Mouse (Mus musculus) embryonic facial prominence, embryonic 13.5 days (tissue): ENCODE measurements around the gene Hba-x. TPM values are rescaled to one million over a fixed set of nuclear protein-coding genes. Genes with fewer than 3 reads are reported as not detected.
"Not testable (repeated sequence)": the region's sequence is repeated elsewhere in the genome, so short reads cannot be mapped to it uniquely, and the experiment has no call there.

Source experiments
- ATAC-seq: fragments of 200-750 bp; cut with Nextera tagmentation; 2 replicates; pipeline ENCODE4 v1.8.0; 2017; ENCODE audit warnings: low read depth; ENCODE audit not compliant: insufficient number of reproducible peaks, insufficient read depth, low FRiP score, low TSS enrichment
- H3K27ac ChIP-seq: fragments of 300-500 bp; sonication (generic); 2 replicates; pipeline ENCODE4 v1.5.1; 2015; ENCODE audit warnings: moderate library complexity, mild to moderate bottlenecking, inconsistent platforms
- H3K27me3 ChIP-seq: fragments of 300-500 bp; sonication (generic); 2 replicates; pipeline ENCODE4 v1.6.1; 2015; ENCODE audit warnings: mild to moderate bottlenecking, inconsistent platforms
- H3K36me3 ChIP-seq: fragments of 300-500 bp; sonication (generic); 2 replicates; pipeline ENCODE4 v1.6.1; 2015; ENCODE audit warnings: mild to moderate bottlenecking, inconsistent platforms
- H3K4me1 ChIP-seq: fragments of 300-500 bp; sonication (generic); 2 replicates; pipeline ENCODE4 v1.6.1; 2015; ENCODE audit warnings: inconsistent platforms
- H3K4me2 ChIP-seq: fragments of 300-500 bp; sonication (generic); 2 replicates; pipeline ENCODE4 v1.6.1; 2015; ENCODE audit warnings: moderate library complexity, mild to moderate bottlenecking, inconsistent platforms
- H3K4me3 ChIP-seq: fragments of 300-500 bp; sonication (generic); 2 replicates; pipeline ENCODE4 v1.5.1; 2015; ENCODE audit warnings: mild to moderate bottlenecking, inconsistent platforms
- H3K9ac ChIP-seq: fragments of 300-500 bp; sonication (generic); 2 replicates; pipeline ENCODE4 v1.6.1; 2015; ENCODE audit warnings: mild to moderate bottlenecking, inconsistent platforms
- H3K9me3 ChIP-seq: fragments of 300-500 bp; sonication (generic); 2 replicates; pipeline ENCODE4 v1.6.1; 2016; ENCODE audit warnings: inconsistent platforms
- WGBS: fragments of 180-500 bp; shearing (Covaris S2); methylation state at CpG from one replicate; pipeline ENCODE4 v1.1.7; 2015; ENCODE audit warnings: mixed read lengths; 5-methylcytosine and 5-hydroxymethylcytosine counted together
- polyA plus RNA-seq: library from polyadenylated mRNA; unstranded; fragments of >200 nt; fragmentation: Nextera tagmentation; extraction: Ambion mirVana; gene quantifications from 2 replicates; pipeline ENCODE4 v1.2.1, GENCODE M21; 2015

Hba-x gene
- polyA plus RNA-seq, 1 experiment from 2014 or later, result 590 TPM

DNA sequence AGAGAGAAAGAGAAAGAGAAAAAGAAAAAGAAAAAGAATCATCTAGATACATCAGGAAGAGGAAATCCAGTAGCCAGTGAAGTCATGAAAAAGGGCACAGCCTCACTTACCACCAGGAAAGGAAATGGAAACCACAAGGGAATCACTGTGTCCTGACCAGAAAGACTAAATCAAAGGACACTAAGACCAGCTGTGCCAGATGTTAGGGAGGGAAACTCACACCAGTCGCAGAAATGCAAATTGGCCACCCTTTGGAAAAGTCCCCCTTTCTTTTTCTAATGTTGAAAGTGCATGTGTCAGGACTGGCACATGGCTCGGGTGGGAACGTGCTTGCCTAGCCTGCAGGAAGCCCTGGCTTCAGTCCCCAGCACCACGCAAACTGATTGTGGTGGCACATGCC is 5.0 kb upstream of the Hba-x start:
- no peak for ATAC-seq
- Histone ChIP-seq H3K27ac (no peak overlapping the region), H3K27me3 (peaks cover 4% of the 10 kb centered on the region), H3K4me2 (no peak overlapping the region), H3K4me1 (peaks cover 7% of the 10 kb centered on the region), H3K36me3 (no peaks in the 10 kb centered on the region), H3K9me3 (no peaks in the 10 kb centered on the region), H3K4me3 (no peak overlapping the region), H3K9ac (no peak overlapping the region)
- 52% methylated on average over 4 of the region's 4 CpGs for WGBS

GRCm38 (mm10) chr11:32277736-32278457 is 1.7 kb downstream of the Hba-x start:
- no peak overlapping the region for H3K4me2 ChIP-seq

GRCm38 (mm10) chr11:32278458-32278957 is 2.3 kb downstream of the Hba-x start:
- no peak overlapping the region for H3K27ac ChIP-seq
- H3K4me1 ChIP-seq, result no peaks in the 10 kb centered on the region
- ATAC-seq, result no peak
- WGBS, result 80% methylated on average over 12 of the region's 12 CpGs
- H3K9ac ChIP-seq, result no peak overlapping the region
- no peaks in the 10 kb centered on the region for H3K36me3 ChIP-seq
- H3K27me3 ChIP-seq, result peaks cover 37% of the 10 kb centered on the region
- no peak overlapping the region for H3K4me3 ChIP-seq
- no peak overlapping the region for H3K4me2 ChIP-seq
- H3K9me3 ChIP-seq, result no peaks in the 10 kb centered on the region

More at GRCm38 (mm10) chr11:32277736-32278457, 1.7 kb downstream of the Hba-x start:
- H3K27ac ChIP-seq, result no peak overlapping the region
- H3K9me3 ChIP-seq, result no peaks in the 10 kb centered on the region
- H3K4me3 ChIP-seq, result no peak overlapping the region
- WGBS, result 67% methylated on average over 21 of the region's 21 CpGs
- H3K4me1 ChIP-seq, result no peaks in the 10 kb centered on the region
- H3K9ac ChIP-seq, result no peak overlapping the region
- peaks cover 37% of the 10 kb centered on the region for H3K27me3 ChIP-seq
- ATAC-seq, result no peak
- no peaks in the 10 kb centered on the region for H3K36me3 ChIP-seq

DNA sequence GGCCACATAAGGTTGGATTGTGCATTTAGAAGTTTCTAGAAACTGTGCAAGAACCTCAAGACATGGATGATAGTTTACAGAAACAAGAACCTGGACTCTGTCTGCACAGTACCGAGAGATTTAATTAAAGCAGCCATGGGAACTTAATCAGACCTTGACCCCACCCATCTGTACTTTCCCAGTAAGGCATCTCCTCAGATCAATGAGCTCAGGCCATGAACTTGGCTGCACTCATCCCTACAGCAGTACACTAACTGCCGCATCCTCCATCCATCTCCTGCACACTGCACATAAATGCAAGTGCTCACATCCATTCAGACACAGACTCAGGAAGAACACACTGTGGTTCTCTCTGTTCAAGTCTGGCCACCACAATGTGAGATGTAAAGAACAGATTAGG is 4.4 kb downstream of the Hba-x start:
- Histone ChIP-seq H3K4me3 (no peak overlapping the region), H3K36me3 (no peaks in the 10 kb centered on the region), H3K9ac (no peak overlapping the region), H3K9me3 (no peaks in the 10 kb centered on the region), H3K4me1 (no peaks in the 10 kb centered on the region), H3K27ac (no peak overlapping the region), H3K4me2 (no peak overlapping the region), H3K27me3 (peaks cover 37% of the 10 kb centered on the region)
- ATAC-seq, result no peak
- 55% methylated on average over 2 of the region's 2 CpGs for WGBS

GRCm38 (mm10) chr11:32281416-32282144 is 5.4 kb downstream of the Hba-x start:
- H3K27me3 ChIP-seq, result peaks cover 29% of the 10 kb centered on the region
- H3K9ac ChIP-seq, result no peak overlapping the region
- H3K4me1 ChIP-seq, result no peaks in the 10 kb centered on the region
- no peak overlapping the region for H3K4me2 ChIP-seq
- no peak overlapping the region for H3K4me3 ChIP-seq
- no peaks in the 10 kb centered on the region for H3K9me3 ChIP-seq
- ATAC-seq, result no peak
- H3K36me3 ChIP-seq, result no peaks in the 10 kb centered on the region
- 78% methylated on average over 1 of the region's 1 CpGs for WGBS
- no peak overlapping the region for H3K27ac ChIP-seq

- H3K36me3 ChIP-seq, H3K9me3 ChIP-seq, H3K4me3 ChIP-seq, H3K27ac ChIP-seq, ATAC-seq, H3K4me1 ChIP-seq, H3K4me2 ChIP-seq, H3K9ac ChIP-seq: not testable (repeated sequence)
- WGBS, result 67% methylated on average over 1 of the region's 5 CpGs
- peaks cover 21% of the 10 kb centered on the region for H3K27me3 ChIP-seq
These were observed 7.0 kb downstream of the Hba-x start, which contains the start of gene Hba-a1 for GRCm38 (mm10) chr11:32283091-32283777. TSS of gene Hba-a1 (plus strand) at chr11:32283511.

DNA sequence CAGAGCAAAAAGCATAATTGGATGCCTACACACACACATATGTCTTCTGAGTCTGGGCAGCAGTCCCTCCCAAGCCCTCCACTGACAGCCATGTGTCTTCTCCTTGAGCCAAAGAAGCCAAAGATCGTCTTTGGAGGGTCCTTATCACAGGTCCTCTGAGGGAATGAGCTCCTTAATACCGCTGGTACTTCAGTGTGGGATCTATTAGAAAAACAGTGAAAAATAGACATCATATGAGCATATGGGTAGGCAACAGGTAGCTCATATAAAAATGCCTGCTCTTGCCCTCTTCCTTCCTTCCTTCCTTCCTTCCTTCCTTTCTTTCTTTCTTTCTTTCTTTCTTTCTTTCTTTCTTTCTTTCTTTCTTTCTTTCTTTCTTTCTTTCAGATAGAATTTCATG is 8.4 kb downstream of the Hba-x start:
- H3K9ac ChIP-seq, H3K4me3 ChIP-seq, H3K9me3 ChIP-seq, ATAC-seq, H3K27ac ChIP-seq, H3K36me3 ChIP-seq, H3K4me1 ChIP-seq, H3K4me2 ChIP-seq: not testable (repeated sequence)
- WGBS, result 60% methylated on average over 2 of the region's 2 CpGs
- peaks cover 14% of the 10 kb centered on the region for H3K27me3 ChIP-seq

GRCm38 (mm10) chr11:32285031-32285775 is 9.0 kb downstream of the Hba-x start:
- Histone ChIP-seq H3K4me3 (no peak overlapping the region), H3K4me2 (no peak overlapping the region), H3K4me1 (no peaks in the 10 kb centered on the region), H3K36me3 (no peaks in the 10 kb centered on the region), H3K27me3 (peaks cover 13% of the 10 kb centered on the region), H3K9ac (no peak overlapping the region), H3K27ac (no peak overlapping the region), H3K9me3 (no peaks in the 10 kb centered on the region)
- no peak for ATAC-seq
- 87% methylated on average over 7 of the region's 7 CpGs for WGBS

DNA sequence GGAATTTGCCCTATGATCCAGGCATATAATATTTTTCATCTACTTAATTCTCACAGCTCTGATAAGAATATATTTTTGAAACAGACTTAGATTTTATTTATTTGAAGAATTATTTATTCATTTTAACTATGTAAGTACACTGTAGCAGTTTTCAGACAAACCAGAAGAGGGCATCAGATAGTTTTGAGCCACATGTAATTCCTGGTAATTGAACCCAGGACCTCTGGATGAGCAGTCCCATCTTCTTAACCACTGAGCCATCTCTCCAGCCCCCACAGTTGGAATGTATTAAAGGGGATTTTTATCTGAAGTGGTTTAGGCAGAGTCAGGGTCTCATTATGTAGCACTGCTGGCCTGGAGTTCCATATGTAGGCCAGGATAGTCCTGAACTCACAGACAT is 9.7 kb downstream of the Hba-x start:
- H3K27me3 ChIP-seq, result peaks cover 13% of the 10 kb centered on the region
- not testable (repeated sequence) for H3K4me3 ChIP-seq, H3K9me3 ChIP-seq, H3K27ac ChIP-seq, H3K9ac ChIP-seq, H3K4me2 ChIP-seq, H3K36me3 ChIP-seq, ATAC-seq, H3K4me1 ChIP-seq

DNA sequence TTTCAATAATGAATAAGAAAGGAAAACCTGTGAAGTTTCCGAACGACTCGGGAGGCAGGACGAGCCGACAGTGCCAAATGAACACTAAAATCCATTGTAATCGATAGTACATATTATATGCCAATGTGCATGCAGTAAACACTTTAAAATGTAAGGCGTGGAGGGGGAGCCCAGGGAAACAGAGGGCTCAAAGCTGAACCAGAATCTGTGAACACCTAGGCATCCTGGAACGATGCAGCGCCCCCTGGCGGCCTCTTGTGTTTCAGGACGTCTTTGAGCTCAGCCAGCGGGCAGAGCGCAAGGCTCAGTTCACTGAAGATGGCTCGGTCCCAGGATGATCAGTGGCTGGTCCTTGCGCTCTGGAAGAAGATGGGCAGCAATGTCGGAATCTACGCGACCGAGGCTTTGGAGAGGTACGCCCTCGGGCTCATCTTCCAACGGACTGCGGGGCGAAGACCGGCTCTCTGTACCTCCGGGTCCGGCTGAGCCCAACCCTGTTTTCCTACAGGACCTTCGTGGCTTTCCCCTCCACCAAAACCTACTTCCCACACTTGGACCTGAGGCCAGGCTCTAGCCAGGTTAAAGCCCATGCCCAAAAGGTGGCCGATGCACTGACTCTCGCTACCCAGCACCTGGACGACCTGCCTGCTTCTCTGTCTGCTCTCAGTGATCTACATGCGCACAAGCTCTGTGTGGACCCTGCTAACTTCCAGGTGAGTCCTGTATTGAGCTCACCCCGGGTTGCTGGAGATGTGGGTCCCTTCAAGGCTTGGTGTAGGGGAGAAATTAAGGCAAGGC is 10.7 kb downstream of the Hba-x start, which contains the start of gene Hbq1b:
Gene Hbq1b (plus strand): TSS at position 271 of the 798 bp plus-strand sequence.
- H3K4me2 ChIP-seq, result peak within 1 kb of the TSS; percentile 60
- not testable (repeated sequence) for H3K27ac ChIP-seq, H3K36me3 ChIP-seq, H3K9me3 ChIP-seq, H3K4me1 ChIP-seq, ATAC-seq
- 18% methylated on average over 30 of the region's 33 CpGs for WGBS
- H3K4me3 ChIP-seq, result peak within 1 kb of the TSS; percentile 32
- H3K27me3 ChIP-seq, result peaks cover 13% of the 10 kb centered on the region
- H3K9ac ChIP-seq, result peak within 1 kb of the TSS; percentile 46; the same call in 1 of the 2 replicates
